Mouse (Mus musculus): Measurements from ENCODE around the gene Zscan2. TPM values are rescaled to one million over a fixed set of nuclear protein-coding genes. Genes with fewer than 3 reads are reported as not detected.

The Zscan2 gene
- polyA plus RNA-seq, 1 experiment: not detected

- 75% methylated on average over 2 of the region's 2 CpGs for WGBS
- Histone ChIP-seq H3K27ac (ENCODE audit: insufficient read depth, low read depth, low read length) (no peak overlapping the region), H3K4me1 (ENCODE audit: control insufficient read depth, insufficient read depth, low read length) (no peaks in the 10 kb centered on the region), H3K4me3 (ENCODE audit: insufficient read depth, low read depth, low read length) (no peak overlapping the region)
- no peak for TF ChIP-seq CTCF (IDR thresholded peaks at IDR 0.05; ENCODE audit: insufficient read depth, low read depth, low read length)
- TF ChIP-seq POLR2A (IDR thresholded peaks at IDR 0.05; ENCODE audit: insufficient read depth, low read depth, low read length): no peak
Measured at GRCm38 (mm10) chr7:80849267-80849666, 11.5 kb upstream of the Zscan2 start.

- 25% methylated on average over 4 of the region's 4 CpGs for WGBS
- Histone ChIP-seq H3K4me3 (ENCODE audit: insufficient read depth, low read depth, low read length) (no peak overlapping the region), H3K27ac (ENCODE audit: insufficient read depth, low read depth, low read length) (no peak overlapping the region), H3K4me1 (ENCODE audit: control insufficient read depth, insufficient read depth, low read length) (no peaks in the 10 kb centered on the region)
- TF ChIP-seq CTCF (IDR thresholded peaks at IDR 0.05; ENCODE audit: insufficient read depth, low read depth, low read length) (no peak), POLR2A (IDR thresholded peaks at IDR 0.05; ENCODE audit: insufficient read depth, low read depth, low read length) (no peak)
Measured at GRCm38 (mm10) chr7:80849710-80850109, 11.0 kb upstream of the Zscan2 start.

- TF ChIP-seq POLR2A (IDR thresholded peaks at IDR 0.05; ENCODE audit: insufficient read depth, low read depth, low read length) (no peak), CTCF (IDR thresholded peaks at IDR 0.05; ENCODE audit: insufficient read depth, low read depth, low read length) (no peak)
- H3K27ac ChIP-seq (ENCODE audit: insufficient read depth, low read depth, low read length): no peak overlapping the region
- H3K4me1 ChIP-seq (ENCODE audit: control insufficient read depth, insufficient read depth, low read length): no peaks in the 10 kb centered on the region
- WGBS: 90% methylated on average over 5 of the region's 5 CpGs
- no peak overlapping the region for H3K4me3 ChIP-seq (ENCODE audit: insufficient read depth, low read depth, low read length)
Measured at GRCm38 (mm10) chr7:80850520-80850919, 10.2 kb upstream of the Zscan2 start.

- 95% methylated on average over 3 of the region's 3 CpGs for WGBS
- TF ChIP-seq POLR2A (IDR thresholded peaks at IDR 0.05; ENCODE audit: insufficient read depth, low read depth, low read length): no peak
- no peak for TF ChIP-seq CTCF (IDR thresholded peaks at IDR 0.05; ENCODE audit: insufficient read depth, low read depth, low read length)
- H3K27ac ChIP-seq (ENCODE audit: insufficient read depth, low read depth, low read length): no peak overlapping the region
Measured at GRCm38 (mm10) chr7:80853218-80853617, 7.5 kb upstream of the Zscan2 start.

GRCm38 (mm10) chr7:80855316-80855715, 5.4 kb upstream of the Zscan2 start:
- H3K4me3 ChIP-seq (ENCODE audit: insufficient read depth, low read depth, low read length): no peak overlapping the region
- no peaks in the 10 kb centered on the region for H3K4me1 ChIP-seq (ENCODE audit: control insufficient read depth, insufficient read depth, low read length)
- TF ChIP-seq POLR2A (IDR thresholded peaks at IDR 0.05; ENCODE audit: insufficient read depth, low read depth, low read length): no peak
- TF ChIP-seq CTCF (IDR thresholded peaks at IDR 0.05; ENCODE audit: insufficient read depth, low read depth, low read length): no peak
- no peak overlapping the region for H3K27ac ChIP-seq (ENCODE audit: insufficient read depth, low read depth, low read length)

More at GRCm38 (mm10) chr7:80853218-80853617, 7.5 kb upstream of the Zscan2 start:
- Histone ChIP-seq H3K4me1 (ENCODE audit: control insufficient read depth, insufficient read depth, low read length) (no peaks in the 10 kb centered on the region), H3K4me3 (ENCODE audit: insufficient read depth, low read depth, low read length) (no peak overlapping the region)

- no peaks in the 10 kb centered on the region for H3K4me1 ChIP-seq (ENCODE audit: control insufficient read depth, insufficient read depth, low read length)
- TF ChIP-seq POLR2A (IDR thresholded peaks at IDR 0.05; ENCODE audit: insufficient read depth, low read depth, low read length): no peak
- TF ChIP-seq CTCF (IDR thresholded peaks at IDR 0.05; ENCODE audit: insufficient read depth, low read depth, low read length): peak; percentile 32; the same call in 1 of the 2 replicates
- WGBS: 22% methylated on average over 6 of the region's 6 CpGs
- H3K27ac ChIP-seq (ENCODE audit: insufficient read depth, low read depth, low read length): no peak overlapping the region
- no peak overlapping the region for H3K4me3 ChIP-seq (ENCODE audit: insufficient read depth, low read depth, low read length)
Measured at GRCm38 (mm10) chr7:80857181-80857580, 3.5 kb upstream of the Zscan2 start.

GRCm38 (mm10) chr7:80860227-80860626, 493 bp upstream of the Zscan2 start:
- no peak overlapping the region for H3K27ac ChIP-seq (ENCODE audit: insufficient read depth, low read depth, low read length)
- TF ChIP-seq CTCF (IDR thresholded peaks at IDR 0.05; ENCODE audit: insufficient read depth, low read depth, low read length) (no peak), POLR2A (IDR thresholded peaks at IDR 0.05; ENCODE audit: insufficient read depth, low read depth, low read length) (no peak)
- H3K4me1 ChIP-seq (ENCODE audit: control insufficient read depth, insufficient read depth, low read length): peaks cover 19% of the 10 kb centered on the region
- under 1% methylated on average over 13 of the region's 13 CpGs for WGBS
- H3K4me3 ChIP-seq (ENCODE audit: insufficient read depth, low read depth, low read length): peak overlapping the region; percentile 39

- Histone ChIP-seq H3K27ac (ENCODE audit: insufficient read depth, low read depth, low read length) (no peak overlapping the region), H3K4me3 (ENCODE audit: insufficient read depth, low read depth, low read length) (no peak overlapping the region)
- 77% methylated on average over 2 of the region's 2 CpGs for WGBS
Measured at GRCm38 (mm10) chr7:80862475-80862874, 1.8 kb downstream of the Zscan2 start.

GRCm38 (mm10) chr7:80863520-80863919, 2.8 kb downstream of the Zscan2 start:
- 60% methylated on average over 5 of the region's 5 CpGs for WGBS
- Histone ChIP-seq H3K4me1 (ENCODE audit: control insufficient read depth, insufficient read depth, low read length) (peaks cover 24% of the 10 kb centered on the region), H3K27ac (ENCODE audit: insufficient read depth, low read depth, low read length) (no peak overlapping the region), H3K4me3 (ENCODE audit: insufficient read depth, low read depth, low read length) (peak overlapping the region; percentile 11)
- no peak for TF ChIP-seq POLR2A (IDR thresholded peaks at IDR 0.05; ENCODE audit: insufficient read depth, low read depth, low read length)
- TF ChIP-seq CTCF (IDR thresholded peaks at IDR 0.05; ENCODE audit: insufficient read depth, low read depth, low read length): no peak

More at GRCm38 (mm10) chr7:80862475-80862874, 1.8 kb downstream of the Zscan2 start:
- peaks cover 24% of the 10 kb centered on the region for H3K4me1 ChIP-seq (ENCODE audit: control insufficient read depth, insufficient read depth, low read length)
- no peak for TF ChIP-seq POLR2A (IDR thresholded peaks at IDR 0.05; ENCODE audit: insufficient read depth, low read depth, low read length)
- TF ChIP-seq CTCF (IDR thresholded peaks at IDR 0.05; ENCODE audit: insufficient read depth, low read depth, low read length): no peak

- 0 out of 2 replicates have a peak overlapping the region, but pooled peaks have one; percentile 3 for H3K27ac ChIP-seq (ENCODE audit: insufficient read depth, low read depth, low read length)
- WGBS: 28% methylated on average over 1 of the region's 1 CpGs
- H3K4me1 ChIP-seq (ENCODE audit: control insufficient read depth, insufficient read depth, low read length): peaks cover 24% of the 10 kb centered on the region
- TF ChIP-seq CTCF (IDR thresholded peaks at IDR 0.05; ENCODE audit: insufficient read depth, low read depth, low read length) (no peak), POLR2A (IDR thresholded peaks at IDR 0.05; ENCODE audit: insufficient read depth, low read depth, low read length) (no peak)
- H3K4me3 ChIP-seq (ENCODE audit: insufficient read depth, low read depth, low read length): no peak overlapping the region
Measured at GRCm38 (mm10) chr7:80864151-80864550, 3.4 kb downstream of the Zscan2 start.
